Mouse (Mus musculus) E14TG2a.4 (cell line): ENCODE measurements around the gene Hcrtr1.

ENCODE experiments used
- H3K27me3 ChIP-seq: 2 replicates; pipeline ENCODE4 v1.6.1; 2014; ENCODE audit warnings: low read length, control low read depth; ENCODE audit not compliant: insufficient read depth
- H3K36me3 ChIP-seq: 2 replicates; pipeline ENCODE4 v1.6.1; 2014; ENCODE audit warnings: low read length, control low read depth; ENCODE audit not compliant: insufficient read depth
- H3K4me1 ChIP-seq: replicated peaks from 2 replicates; pipeline ENCODE4 v1.6.1; 2014; ENCODE audit warnings: low read depth, low read length, control low read depth
- H3K4me3 ChIP-seq: replicated peaks from 2 replicates; pipeline ENCODE4 v1.5.1; 2014; ENCODE audit warnings: mild to moderate bottlenecking, low read length
- H3K9me3 ChIP-seq: 2 replicates; pipeline ENCODE4 v1.6.1; 2014; ENCODE audit warnings: low read length, control low read depth
- CTCF ChIP-seq: conservative IDR thresholded peaks from 2 replicates; pipeline ENCODE4 v1.5.1; 2014; ENCODE audit warnings: low read length
- NANOG ChIP-seq: IDR thresholded peaks from 2 replicates; pipeline ENCODE4 v1.6.1; 2014; ENCODE audit warnings: borderline replicate concordance, low read length, mixed read lengths
- POU5F1 ChIP-seq: IDR thresholded peaks from 2 replicates; pipeline ENCODE4 v1.6.1; 2014; ENCODE audit warnings: low read length, borderline replicate concordance

Gene Hcrtr1

DNA sequence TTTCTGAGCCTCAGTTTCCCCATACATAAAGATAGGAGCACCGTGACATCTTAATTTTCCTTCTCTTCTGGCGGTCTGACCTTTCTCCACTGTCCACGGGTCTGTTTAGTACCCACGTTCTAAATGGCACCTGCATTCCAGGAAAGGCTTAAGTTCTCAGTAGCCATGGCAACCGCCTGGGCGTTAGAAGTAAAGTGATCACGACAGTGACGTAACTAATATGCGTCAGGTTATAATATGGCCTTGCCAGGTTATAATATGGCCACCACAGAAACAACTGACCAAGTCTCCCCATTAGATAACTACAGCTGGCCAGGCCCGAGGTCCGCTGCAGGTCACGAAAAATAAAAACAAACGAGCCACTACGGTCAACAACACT, 32.1 kb downstream of the Hcrtr1 start:
- no peak for TF ChIP-seq NANOG
- no peak for TF ChIP-seq CTCF
- TF ChIP-seq POU5F1: no peak
- H3K4me1 ChIP-seq: peaks cover 69% of the 10 kb centered on the region
- H3K27me3 ChIP-seq: peaks cover 9% of the 10 kb centered on the region
- H3K9me3 ChIP-seq: 0 out of 2 replicates have a peak, but pooled peaks cover 4% of the 10 kb centered on the region
- H3K36me3 ChIP-seq: 0 out of 2 replicates have a peak, but pooled peaks cover under 1% of the 10 kb centered on the region
- H3K4me3 ChIP-seq: peak overlapping the region; percentile 85

DNA sequence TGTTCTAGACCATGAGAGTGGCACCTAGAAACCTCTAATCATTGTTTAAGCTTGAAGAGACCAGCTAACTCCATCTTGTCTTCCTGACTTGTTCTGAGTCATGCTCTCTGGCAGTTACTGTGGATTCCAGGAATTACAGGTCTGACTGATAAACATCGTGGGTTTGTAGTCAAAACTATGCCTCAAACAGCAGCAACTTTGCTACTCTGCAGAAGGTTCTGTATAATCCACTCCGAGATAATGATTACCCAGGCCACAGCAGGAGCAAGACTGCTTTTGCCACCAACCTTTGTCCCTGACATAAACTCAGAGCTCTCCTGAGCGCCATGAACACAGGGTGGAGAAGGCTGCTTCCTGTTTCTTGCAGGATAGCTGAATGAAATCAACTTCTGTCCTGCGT, 34.6 kb downstream of the Hcrtr1 start:
- no peaks in the 10 kb centered on the region for H3K36me3 ChIP-seq
- H3K9me3 ChIP-seq: 0 out of 2 replicates have a peak, but pooled peaks cover 4% of the 10 kb centered on the region
- TF ChIP-seq CTCF (no peak), POU5F1 (no peak), NANOG (no peak)
- peaks cover 28% of the 10 kb centered on the region for H3K27me3 ChIP-seq
- H3K4me3 ChIP-seq: no peak overlapping the region
- peaks cover 70% of the 10 kb centered on the region for H3K4me1 ChIP-seq

DNA sequence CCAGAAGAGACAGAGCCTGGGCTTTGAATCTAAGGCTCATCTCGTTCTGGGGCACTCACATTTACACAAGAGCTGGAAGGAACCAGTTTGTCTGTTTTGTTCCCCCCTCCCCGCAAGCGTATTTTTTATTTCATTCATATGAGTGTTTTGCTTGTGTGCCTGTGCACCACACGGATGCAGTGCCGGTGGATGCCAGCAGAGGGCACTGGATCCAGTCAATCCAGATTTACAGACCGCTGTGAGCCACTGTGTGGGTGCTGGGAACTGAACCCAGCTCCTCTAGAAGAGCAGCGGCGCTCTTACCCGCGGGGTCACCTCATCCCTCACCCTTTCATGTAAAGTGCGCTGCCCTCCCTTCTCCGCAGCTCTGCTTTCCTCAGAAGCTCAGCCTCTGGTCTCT, 35.5 kb downstream of the Hcrtr1 start:
- H3K4me3 ChIP-seq: no peak overlapping the region
- H3K36me3 ChIP-seq: no peaks in the 10 kb centered on the region
- peaks cover 61% of the 10 kb centered on the region for H3K4me1 ChIP-seq
- 0 out of 2 replicates have a peak, but pooled peaks cover 4% of the 10 kb centered on the region for H3K9me3 ChIP-seq
- H3K27me3 ChIP-seq: peaks cover 38% of the 10 kb centered on the region
- peak; percentile 90 for TF ChIP-seq CTCF
- no peak for TF ChIP-seq POU5F1

DNA sequence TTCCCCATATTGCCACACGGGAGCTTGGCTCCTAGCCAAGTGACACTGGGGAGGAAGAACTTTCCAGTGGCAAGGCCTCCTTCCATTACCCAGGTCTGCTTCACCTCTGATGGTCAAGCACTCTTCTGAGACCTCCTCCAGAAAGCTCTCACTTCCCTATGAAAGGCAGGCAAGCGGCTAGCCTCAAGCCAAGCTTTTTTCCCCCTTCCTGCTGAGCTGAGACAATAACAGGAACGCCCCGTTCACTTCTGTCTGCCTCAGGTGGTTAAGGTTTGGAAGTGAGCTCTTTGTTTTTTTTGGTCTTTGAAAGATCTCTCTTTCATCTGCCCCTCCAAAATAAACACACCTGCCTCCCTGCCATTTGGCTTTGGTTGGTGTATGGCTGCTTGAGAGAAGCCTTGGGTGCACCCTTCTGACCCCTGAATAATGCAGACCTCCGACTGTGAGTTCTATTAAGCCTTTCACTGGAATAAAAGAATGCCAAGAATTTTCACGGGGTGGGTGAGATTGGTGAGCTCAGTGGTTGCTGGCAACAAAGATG, 37.0 kb downstream of the Hcrtr1 start, which contains the start of gene Pef1:
TSS of gene Pef1 (plus strand) at position 448 of the 541 bp plus-strand sequence.
- Histone ChIP-seq H3K9me3 (0 out of 2 replicates have a peak, but pooled peaks cover 4% of the 10 kb centered on the region), H3K4me3 (0 out of 2 replicates have a peak within 1 kb of the TSS, but pooled peaks have one; percentile 26), H3K4me1 (peaks cover 52% of the 10 kb centered on the region), H3K36me3 (no peaks in the 10 kb centered on the region), H3K27me3 (peaks cover 51% of the 10 kb centered on the region)
- TF ChIP-seq NANOG (peak; percentile 95), CTCF (no peak)

DNA sequence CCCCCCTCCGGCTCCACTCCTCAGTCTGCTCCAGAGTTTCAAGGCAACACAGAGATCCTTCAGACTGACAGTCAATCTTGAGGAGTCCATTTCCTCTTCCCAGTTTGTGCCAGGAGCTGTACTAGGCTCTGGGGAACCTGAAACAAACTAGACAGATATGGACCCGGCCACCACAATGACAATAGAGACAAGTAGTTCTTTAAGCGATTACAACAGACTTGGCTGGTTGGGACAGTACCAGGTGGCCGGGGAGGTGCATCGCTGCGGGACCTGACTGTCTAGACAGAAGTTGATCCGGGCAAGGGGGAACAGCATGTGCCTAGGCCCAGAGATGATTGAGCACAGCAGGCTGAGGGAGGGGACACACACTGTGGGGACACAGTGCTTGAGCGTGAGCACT, 38.0 kb downstream of the Hcrtr1 start:
- TF ChIP-seq NANOG: no peak
- TF ChIP-seq CTCF: no peak
- TF ChIP-seq POU5F1: no peak
- Histone ChIP-seq H3K27me3 (peaks cover 60% of the 10 kb centered on the region), H3K4me3 (no peak overlapping the region), H3K4me1 (peaks cover 45% of the 10 kb centered on the region), H3K36me3 (no peaks in the 10 kb centered on the region), H3K9me3 (0 out of 2 replicates have a peak, but pooled peaks cover 4% of the 10 kb centered on the region)

DNA sequence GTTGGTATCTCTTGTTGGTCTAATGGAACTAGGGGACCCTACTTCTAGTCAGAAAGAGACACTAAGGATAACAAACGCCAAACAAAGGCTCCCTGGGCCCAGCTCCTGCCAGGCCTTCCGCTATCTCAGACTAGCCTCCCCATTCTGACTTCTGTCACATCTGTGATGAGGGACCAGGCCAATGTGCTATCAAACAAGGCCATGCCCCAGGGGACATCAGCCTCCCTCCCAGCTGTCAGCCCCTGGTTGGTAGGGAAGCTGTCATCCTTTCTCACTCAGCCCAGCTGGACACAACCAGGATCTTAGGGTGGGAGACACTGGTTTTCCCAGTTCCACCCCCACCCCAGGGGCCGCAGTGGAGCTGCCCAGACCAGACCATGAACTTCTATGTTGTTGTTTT, 44.0 kb downstream of the Hcrtr1 start:
- Histone ChIP-seq H3K4me1 (peaks cover 8% of the 10 kb centered on the region), H3K36me3 (no peaks in the 10 kb centered on the region), H3K27me3 (peaks cover 92% of the 10 kb centered on the region), H3K9me3 (no peaks in the 10 kb centered on the region), H3K4me3 (no peak overlapping the region)
- TF ChIP-seq CTCF: no peak
- no peak for TF ChIP-seq NANOG
- TF ChIP-seq POU5F1: no peak

DNA sequence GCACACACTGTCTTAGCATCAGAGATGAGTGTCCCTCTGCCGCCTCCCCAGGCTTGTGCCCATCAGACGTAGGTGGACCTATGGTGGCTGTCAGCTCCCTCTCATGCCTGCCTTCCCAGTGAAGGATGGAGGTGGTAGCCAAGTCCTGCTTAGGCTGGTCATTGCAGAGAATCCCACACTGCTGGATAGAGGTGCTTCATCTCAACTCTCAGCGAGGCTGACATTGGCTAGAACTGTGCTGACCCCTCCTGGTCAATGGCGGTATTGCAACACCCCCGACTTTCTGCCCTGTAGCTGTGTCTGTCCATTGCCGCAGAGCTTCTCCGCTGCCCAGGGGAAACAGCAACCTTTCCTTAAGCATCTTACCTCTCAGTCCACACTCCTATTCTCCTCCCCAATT, 51.9 kb downstream of the Hcrtr1 start:
- Histone ChIP-seq H3K4me3 (no peak overlapping the region), H3K27me3 (peaks cover 94% of the 10 kb centered on the region), H3K4me1 (peaks cover 16% of the 10 kb centered on the region), H3K36me3 (no peaks in the 10 kb centered on the region), H3K9me3 (no peaks in the 10 kb centered on the region)
- no peak for TF ChIP-seq POU5F1
- peak; percentile 99 for TF ChIP-seq CTCF

DNA sequence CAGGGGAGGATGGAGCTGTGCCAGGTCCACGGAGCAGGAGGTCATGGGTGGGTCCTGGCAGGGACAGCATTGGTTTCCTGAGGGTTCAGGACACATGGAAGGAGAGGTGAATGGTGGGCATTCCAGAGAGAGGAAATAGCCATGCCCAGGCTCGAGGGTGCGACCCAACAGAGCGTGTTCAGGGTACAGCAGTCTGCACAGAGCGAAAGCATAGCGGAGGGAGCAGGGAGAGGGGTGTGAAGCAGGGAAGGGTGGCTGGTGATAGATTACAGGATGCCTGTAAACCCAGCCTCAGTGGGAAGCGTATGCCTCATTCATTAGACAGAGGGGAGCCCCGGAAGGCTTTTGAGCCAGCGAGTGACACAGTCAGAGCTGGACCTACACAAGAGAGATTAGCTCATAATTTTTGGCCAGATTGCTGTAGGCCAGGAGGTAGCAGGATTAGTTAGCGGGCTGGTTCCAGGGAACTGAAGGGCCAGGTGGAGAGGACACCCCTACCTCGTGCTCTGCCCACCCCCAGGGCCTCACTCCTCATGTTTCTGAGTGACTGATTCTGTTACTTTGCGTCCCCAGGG, 53.8 kb downstream of the Hcrtr1 start:
- no peak for TF ChIP-seq NANOG
- no peak for TF ChIP-seq CTCF
- TF ChIP-seq POU5F1: no peak
- H3K27me3 ChIP-seq: peaks cover 94% of the 10 kb centered on the region
- no peak overlapping the region for H3K4me3 ChIP-seq
- H3K9me3 ChIP-seq: no peaks in the 10 kb centered on the region
- no peaks in the 10 kb centered on the region for H3K36me3 ChIP-seq
- peaks cover 16% of the 10 kb centered on the region for H3K4me1 ChIP-seq

DNA sequence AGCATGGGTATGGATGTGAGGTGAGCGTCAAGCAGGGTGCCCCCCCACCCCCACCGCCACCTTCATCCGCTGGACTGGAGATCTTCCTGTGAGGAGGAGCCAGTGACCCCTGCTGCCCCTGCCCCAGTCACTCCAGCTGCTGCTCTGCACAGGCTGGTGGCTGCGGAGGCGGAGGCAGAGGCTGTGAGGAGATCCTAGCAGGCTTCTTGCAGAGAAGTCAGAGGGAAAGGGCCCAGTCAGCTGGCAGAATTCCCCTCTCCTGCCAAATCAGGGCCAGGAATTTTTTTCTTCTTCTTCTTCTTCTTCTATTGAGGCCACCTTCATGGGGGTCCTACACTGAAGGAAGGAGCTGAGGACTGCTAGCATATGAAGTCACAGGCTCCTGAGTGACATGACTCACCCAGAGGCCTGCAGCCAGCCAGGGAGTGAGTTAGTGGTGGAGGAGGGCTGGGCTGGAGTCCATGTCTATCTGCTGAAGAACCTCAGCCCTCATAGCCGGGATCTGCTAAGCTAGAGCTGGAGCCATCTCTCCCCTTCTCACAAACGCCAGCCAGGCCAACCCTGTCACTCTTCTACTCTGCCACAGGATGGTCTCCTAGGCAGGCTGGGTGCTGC, 54.7 kb downstream of the Hcrtr1 start:
- TF ChIP-seq NANOG (no peak), POU5F1 (no peak), CTCF (no peak)
- Histone ChIP-seq H3K27me3 (peaks cover 92% of the 10 kb centered on the region), H3K4me3 (no peak overlapping the region), H3K9me3 (no peaks in the 10 kb centered on the region), H3K36me3 (no peaks in the 10 kb centered on the region), H3K4me1 (peaks cover 16% of the 10 kb centered on the region)
